Mouse (Mus musculus): ENCODE measurements around the gene Nectin2.

DNA sequence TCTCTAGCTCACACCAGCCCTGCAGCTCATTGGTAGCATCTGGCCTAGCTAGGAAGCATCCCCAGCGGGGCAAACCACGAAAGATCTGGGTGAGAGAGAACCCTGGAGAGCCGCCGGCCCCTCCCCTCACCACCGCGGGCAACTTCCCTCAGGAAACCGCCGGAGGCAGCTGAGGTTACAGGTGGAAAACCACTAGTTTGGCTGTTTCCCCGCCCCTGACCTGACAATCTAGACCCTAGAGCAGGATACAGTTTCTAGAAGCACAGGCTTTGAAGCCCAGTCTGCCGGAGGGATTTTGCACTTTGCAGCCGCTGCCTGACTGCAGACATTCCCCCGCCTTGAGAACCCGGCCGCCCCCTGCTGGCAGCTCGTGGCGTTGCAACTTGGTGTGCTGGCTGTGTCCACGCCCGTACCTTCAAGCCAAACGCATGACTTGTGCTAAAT, 39.6 kb upstream of the Nectin2 start:
- TF ChIP-seq POLR2AphosphoS2 (IDR thresholded peaks at IDR 0.05; ENCODE audit: insufficient read length, low read depth) (no peak), POLR2A (IDR thresholded peaks at IDR 0.05; ENCODE audit: insufficient read length, low read depth) (no peak), MAX (IDR thresholded peaks at IDR 0.05; ENCODE audit: low read depth) (no peak), CEBPB (IDR thresholded peaks at IDR 0.05; ENCODE audit: insufficient read depth, poor library complexity, severe bottlenecking) (no peak), USF1 (IDR thresholded peaks at IDR 0.05; ENCODE audit: low read depth) (no peak), TCF12 (IDR thresholded peaks at IDR 0.05; ENCODE audit: insufficient read depth, poor library complexity, severe bottlenecking) (no peak), E2F4 (IDR thresholded peaks at IDR 0.05; ENCODE audit: insufficient read depth) (no peak), MYOG (IDR thresholded peaks at IDR 0.05; ENCODE audit: control insufficient read depth in 1 of 3, insufficient read depth in 1 of 3, insufficient read length in 2 of 3, low read depth in 2 of 3) (no peak), MYOD1 (IDR thresholded peaks at IDR 0.05; ENCODE audit: control insufficient read depth in 1 of 3, insufficient read length in 2 of 3, low read depth in 2 of 3) (no peak), REST (IDR thresholded peaks at IDR 0.05; ENCODE audit: insufficient read depth, insufficient read length) (no peak)
